Mouse (Mus musculus) heart, embryonic 11.5 days (tissue): ENCODE results near the gene Stk11. TPM values are rescaled to one million over a fixed set of nuclear protein-coding genes. Genes with fewer than 3 reads are reported as not detected.
A peak's percentile ranks its signal among the peaks of the same experiment; 100 is the strongest.

Experiments
- ATAC-seq: fragments of 200-750 bp; cut with Nextera tagmentation; replicated peaks from 2 replicates; pipeline ENCODE4 v1.8.0; 2017; ENCODE audit warnings: moderate library complexity; ENCODE audit not compliant: insufficient number of reproducible peaks, low FRiP score, low TSS enrichment
- H3K27ac ChIP-seq: fragments of 300-500 bp; sonication (generic); 2 replicates; pipeline ENCODE4 v1.5.1; 2014; ENCODE audit warnings: mild to moderate bottlenecking, low read depth, low read length
- H3K27me3 ChIP-seq: fragments of 300-500 bp; sonication (generic); 2 replicates; pipeline ENCODE4 v1.6.1; 2014; ENCODE audit warnings: mild to moderate bottlenecking, low read length, mixed read lengths; ENCODE audit not compliant: control insufficient read depth, insufficient read depth
- H3K36me3 ChIP-seq: fragments of 300-500 bp; sonication (generic); 2 replicates; pipeline ENCODE4 v1.6.1; 2014; ENCODE audit warnings: mild to moderate bottlenecking, low read length, moderate library complexity, mixed read lengths; ENCODE audit not compliant: control insufficient read depth, insufficient read depth
- H3K4me1 ChIP-seq: fragments of 300-500 bp; sonication (generic); 2 replicates; pipeline ENCODE4 v1.6.1; 2014; ENCODE audit warnings: low read length; ENCODE audit not compliant: control insufficient read depth, insufficient read depth
- H3K4me2 ChIP-seq: fragments of 300-500 bp; sonication (generic); 2 replicates; pipeline ENCODE4 v1.6.1; 2014; ENCODE audit warnings: mild to moderate bottlenecking, moderate library complexity
- H3K4me3 ChIP-seq: fragments of 300-500 bp; sonication (generic); 2 replicates; pipeline ENCODE4 v1.5.1; 2014; ENCODE audit warnings: low read depth, low read length
- H3K9ac ChIP-seq: fragments of 300-500 bp; sonication (generic); 2 replicates; pipeline ENCODE4 v1.6.1; 2014; ENCODE audit warnings: mild to moderate bottlenecking, low read depth, low read length, moderate library complexity
- H3K9me3 ChIP-seq: fragments of 300-500 bp; sonication (generic); replicated peaks from 2 replicates; pipeline ENCODE4 v1.6.1; 2016; ENCODE audit warnings: low read length; ENCODE audit not compliant: control insufficient read depth
- WGBS: fragments of 180-500 bp; shearing (Covaris S2); extraction: QIAGEN DNeasy Blood & Tissue Kit; methylation state at CpG from one replicate; pipeline ENCODE4 v1.1.7; 2014; ENCODE audit not compliant: insufficient replicate concordance; 5-methylcytosine and 5-hydroxymethylcytosine counted together
- polyA plus RNA-seq: library from polyadenylated mRNA; unstranded; fragments of >200 nt; fragmentation: Nextera tagmentation; extraction: Ambion mirVana; gene quantifications from 2 replicates; pipeline ENCODE4 v1.2.1, GENCODE M21; 2014

Gene Stk11
- polyA plus RNA-seq, 1 experiment from 2014 or later: 20.0 TPM

GRCm38 (mm10) chr10:80087483-80087882 is 28.1 kb upstream of the Stk11 start:
- no peak overlapping the region for H3K9ac ChIP-seq
- no peaks in the 10 kb centered on the region for H3K27me3 ChIP-seq
- no peak overlapping the region for H3K4me2 ChIP-seq
- ATAC-seq: no peak
- no peak overlapping the region for H3K27ac ChIP-seq
- no peak overlapping the region for H3K4me3 ChIP-seq
- no peaks in the 10 kb centered on the region for H3K9me3 ChIP-seq
- H3K36me3 ChIP-seq: peaks cover 2% of the 10 kb centered on the region; the same call in 1 of the 2 replicates
- peaks cover 16% of the 10 kb centered on the region; the same call in 1 of the 2 replicates for H3K4me1 ChIP-seq
- WGBS: 91% methylated on average over 8 of the region's 8 CpGs

- Histone ChIP-seq H3K27ac (no peak overlapping the region), H3K36me3 (peaks cover 2% of the 10 kb centered on the region; the same call in 1 of the 2 replicates), H3K4me1 (peaks cover 19% of the 10 kb centered on the region; the same call in 1 of the 2 replicates), H3K9me3 (no peaks in the 10 kb centered on the region), H3K27me3 (no peaks in the 10 kb centered on the region), H3K4me2 (no peak overlapping the region), H3K4me3 (no peak overlapping the region), H3K9ac (no peak overlapping the region)
- WGBS: 40% methylated on average over 4 of the region's 4 CpGs
- no peak for ATAC-seq
Observed at GRCm38 (mm10) chr10:80089146-80089545, 26.5 kb upstream of the Stk11 start.

DNA sequence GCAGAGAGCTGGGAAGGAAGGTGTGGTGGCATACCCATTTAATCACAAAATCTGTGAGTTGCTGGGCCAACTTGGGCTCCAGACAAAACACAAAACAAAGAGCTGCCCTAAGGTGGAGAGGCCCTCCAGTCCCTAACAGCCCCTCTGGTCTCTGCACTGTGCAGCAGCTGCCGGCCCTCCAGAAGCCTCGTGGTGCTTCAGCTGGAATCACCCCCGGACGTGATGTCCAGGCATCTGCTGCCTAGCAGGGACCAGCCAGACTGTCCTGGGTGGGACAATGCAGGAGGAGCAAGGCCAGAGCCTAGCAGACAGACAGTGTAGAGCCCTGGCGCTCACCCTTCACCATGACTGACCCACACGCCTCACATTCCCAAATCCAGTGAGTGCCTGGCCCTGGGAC is 24.1 kb upstream of the Stk11 start:
- 91% methylated on average over 6 of the region's 6 CpGs for WGBS
- no peak overlapping the region for H3K27ac ChIP-seq
- H3K4me2 ChIP-seq: no peak overlapping the region
- H3K9me3 ChIP-seq: no peaks in the 10 kb centered on the region
- H3K27me3 ChIP-seq: no peaks in the 10 kb centered on the region
- H3K4me3 ChIP-seq: no peak overlapping the region
- 0 out of 2 replicates have a peak overlapping the region, but pooled peaks have one; percentile 10 for H3K9ac ChIP-seq
- peaks cover 20% of the 10 kb centered on the region for H3K4me1 ChIP-seq
- ATAC-seq: no peak
- H3K36me3 ChIP-seq: no peaks in the 10 kb centered on the region

DNA sequence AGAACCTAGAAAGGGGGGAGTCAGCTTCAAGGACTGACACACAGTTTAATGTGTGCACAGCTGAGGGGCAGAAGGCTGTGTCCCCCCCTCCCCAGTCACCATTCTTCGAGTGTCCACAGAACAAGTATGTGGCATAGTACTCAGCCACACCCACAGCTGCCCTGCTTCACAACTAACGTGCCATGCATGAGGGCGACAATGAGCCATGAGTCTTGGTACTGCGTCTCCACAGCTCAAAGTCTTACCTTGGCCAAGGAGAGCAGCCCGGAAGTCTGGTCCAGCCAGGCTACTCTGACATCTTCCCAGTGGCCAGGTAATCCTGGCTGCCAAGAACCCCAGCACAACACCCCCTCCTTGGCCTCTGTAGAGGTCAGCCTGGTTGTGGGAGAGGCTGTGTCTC is 22.9 kb upstream of the Stk11 start:
- Histone ChIP-seq H3K36me3 (no peaks in the 10 kb centered on the region), H3K27me3 (no peaks in the 10 kb centered on the region), H3K4me3 (no peak overlapping the region), H3K9me3 (no peaks in the 10 kb centered on the region), H3K9ac (no peak overlapping the region), H3K27ac (no peak overlapping the region), H3K4me2 (no peak overlapping the region), H3K4me1 (peaks cover 31% of the 10 kb centered on the region)
- 85% methylated on average over 5 of the region's 5 CpGs for WGBS
- ATAC-seq: no peak

DNA sequence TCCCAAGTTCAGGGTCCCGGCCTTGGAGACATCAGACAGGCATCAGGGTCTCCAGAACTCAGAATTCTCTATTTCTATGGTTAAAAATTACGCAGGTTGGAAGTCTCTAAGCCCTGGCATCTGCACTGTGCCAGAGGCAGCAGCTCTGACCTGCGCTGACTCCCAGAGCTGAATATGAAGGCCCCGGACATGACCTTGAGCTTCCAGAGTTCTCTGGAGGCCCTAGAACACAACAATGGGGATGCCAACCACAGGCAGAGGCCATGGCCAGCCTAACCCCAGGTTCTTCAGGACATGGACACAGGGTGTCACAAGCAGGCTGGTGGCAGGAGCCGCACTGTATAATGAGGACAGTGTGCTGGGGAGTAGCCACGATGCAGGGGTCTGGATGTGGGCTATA is 21.5 kb upstream of the Stk11 start:
- H3K9ac ChIP-seq: no peak overlapping the region
- H3K9me3 ChIP-seq: no peaks in the 10 kb centered on the region
- H3K27me3 ChIP-seq: no peaks in the 10 kb centered on the region
- no peak overlapping the region for H3K27ac ChIP-seq
- H3K4me1 ChIP-seq: peaks cover 42% of the 10 kb centered on the region
- no peak overlapping the region for H3K4me2 ChIP-seq
- ATAC-seq: no peak
- 84% methylated on average over 6 of the region's 6 CpGs for WGBS
- no peaks in the 10 kb centered on the region for H3K36me3 ChIP-seq
- H3K4me3 ChIP-seq: no peak overlapping the region

DNA sequence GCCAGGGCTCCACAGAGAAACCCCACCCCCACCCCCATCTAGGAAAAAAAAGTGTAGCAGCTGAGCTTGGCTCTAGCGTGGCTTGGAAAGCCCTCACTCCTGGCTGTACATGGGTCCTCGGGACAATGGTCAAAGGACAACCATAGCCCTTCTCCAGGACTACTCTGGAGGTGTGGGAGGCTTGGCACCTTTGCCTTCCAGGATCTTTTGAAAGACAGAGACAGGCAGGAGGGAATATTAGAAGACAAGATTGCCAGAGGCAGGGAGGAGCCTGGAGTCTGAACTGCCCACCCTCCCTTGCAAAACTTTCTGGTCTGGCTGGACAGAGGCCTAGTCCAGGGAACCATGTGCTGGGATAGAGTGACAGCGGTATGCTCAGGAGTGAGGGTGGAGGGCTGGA is 20.9 kb upstream of the Stk11 start:
- ATAC-seq: no peak
- Histone ChIP-seq H3K27me3 (no peaks in the 10 kb centered on the region), H3K4me3 (no peak overlapping the region), H3K9ac (no peak overlapping the region), H3K27ac (no peak overlapping the region), H3K4me1 (peaks cover 45% of the 10 kb centered on the region), H3K4me2 (no peak overlapping the region), H3K36me3 (no peaks in the 10 kb centered on the region), H3K9me3 (no peaks in the 10 kb centered on the region)
- WGBS: 85% methylated on average over 3 of the region's 3 CpGs

GRCm38 (mm10) chr10:80095547-80095946 is 20.1 kb upstream of the Stk11 start:
- ATAC-seq: no peak
- no peaks in the 10 kb centered on the region for H3K9me3 ChIP-seq
- H3K27me3 ChIP-seq: no peaks in the 10 kb centered on the region
- H3K36me3 ChIP-seq: no peaks in the 10 kb centered on the region
- no peak overlapping the region; the same call in 1 of the 2 replicates for H3K9ac ChIP-seq
- H3K27ac ChIP-seq: no peak overlapping the region
- peaks cover 51% of the 10 kb centered on the region for H3K4me1 ChIP-seq
- no peak overlapping the region for H3K4me3 ChIP-seq
- WGBS: 84% methylated on average over 5 of the region's 5 CpGs
- H3K4me2 ChIP-seq: no peak overlapping the region

DNA sequence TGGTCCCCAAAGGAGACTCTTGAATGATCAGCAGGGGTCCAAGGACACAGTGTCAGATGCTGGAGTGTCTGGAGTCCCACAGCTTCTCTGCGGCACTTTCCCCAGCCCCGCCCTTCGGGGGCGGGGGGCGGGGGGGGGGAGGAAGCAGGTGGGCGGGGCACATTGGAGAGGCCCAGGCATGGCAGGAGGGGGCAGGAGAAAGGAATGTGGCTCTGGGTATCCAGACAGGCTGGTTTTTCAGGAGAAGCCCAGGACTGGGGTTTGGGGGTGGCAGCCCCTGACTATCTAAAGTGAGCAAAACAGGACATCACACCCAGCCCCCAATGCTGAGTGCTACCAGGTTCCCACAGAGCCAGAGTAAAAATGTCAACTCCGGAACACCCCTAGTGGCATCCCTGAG is 18.3 kb upstream of the Stk11 start:
- 14% methylated on average over 5 of the region's 7 CpGs for WGBS
- Histone ChIP-seq H3K9ac (no peak overlapping the region), H3K4me3 (no peak overlapping the region), H3K36me3 (no peaks in the 10 kb centered on the region), H3K27me3 (no peaks in the 10 kb centered on the region), H3K9me3 (no peaks in the 10 kb centered on the region), H3K4me1 (peaks cover 65% of the 10 kb centered on the region), H3K27ac (peak overlapping the region; percentile 30; the same call in 1 of the 2 replicates), H3K4me2 (peak overlapping the region; percentile 40)
- 0 out of 2 replicates have a peak, but pooled peaks have one; percentile 8 for ATAC-seq

GRCm38 (mm10) chr10:80098630-80099029 is 17.0 kb upstream of the Stk11 start:
- Histone ChIP-seq H3K27me3 (no peaks in the 10 kb centered on the region), H3K36me3 (no peaks in the 10 kb centered on the region), H3K4me2 (no peak overlapping the region), H3K9ac (no peak overlapping the region), H3K4me3 (no peak overlapping the region), H3K9me3 (no peaks in the 10 kb centered on the region), H3K4me1 (peaks cover 68% of the 10 kb centered on the region), H3K27ac (no peak overlapping the region)
- 77% methylated on average over 5 of the region's 5 CpGs for WGBS
- no peak for ATAC-seq
